Mouse (Mus musculus): ENCODE measurements around the gene Itih2. TPM values are rescaled to one million over a fixed set of nuclear protein-coding genes. Genes with fewer than 3 reads are reported as not detected.

Itih2 gene
- polyA plus RNA-seq, 1 experiment, result 0.44 TPM

DNA sequence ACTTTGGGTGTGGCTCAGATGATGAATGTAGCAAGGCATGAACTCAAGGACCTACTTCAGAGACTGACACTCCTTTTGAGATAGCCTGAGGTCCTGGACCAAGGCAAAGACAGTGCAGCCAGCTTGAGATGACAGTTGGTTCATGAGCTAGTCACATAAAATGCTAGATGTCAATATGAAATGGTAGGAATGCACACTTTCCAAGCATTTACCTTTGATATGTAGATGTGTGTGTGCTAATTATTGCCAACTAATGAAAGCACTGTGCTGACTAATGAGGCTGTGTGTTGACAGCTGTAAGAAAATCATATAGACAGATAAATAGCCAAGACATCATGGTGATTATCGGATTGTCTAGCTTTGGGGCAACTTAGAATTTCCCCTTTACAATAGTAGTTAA lies 932 bp upstream of the Itih2 start:
- Histone ChIP-seq H3K27ac (replicated peaks; ENCODE audit: low read depth, low read length) (no peak overlapping the region), H3K4me1 (ENCODE audit: control insufficient read depth, insufficient read depth, insufficient read length, low read length) (no peaks in the 10 kb centered on the region), H3K4me3 (ENCODE audit: insufficient read depth, low read depth, low read length) (no peak overlapping the region)

GRCm38 (mm10) chr2:10130341-10130990 lies 730 bp downstream of the Itih2 start:
- Histone ChIP-seq H3K27ac (replicated peaks; ENCODE audit: low read depth, low read length) (no peak overlapping the region), H3K4me3 (ENCODE audit: insufficient read depth, low read depth, low read length) (no peak overlapping the region), H3K4me1 (ENCODE audit: control insufficient read depth, insufficient read depth, insufficient read length, low read length) (no peaks in the 10 kb centered on the region)

GRCm38 (mm10) chr2:10128571-10128970 lies 2.6 kb downstream of the Itih2 start:
- Histone ChIP-seq H3K4me1 (ENCODE audit: control insufficient read depth, insufficient read depth, insufficient read length, low read length) (no peaks in the 10 kb centered on the region), H3K27ac (replicated peaks; ENCODE audit: low read depth, low read length) (no peak overlapping the region), H3K4me3 (ENCODE audit: insufficient read depth, low read depth, low read length) (no peak overlapping the region)

- H3K4me1 ChIP-seq (ENCODE audit: control insufficient read depth, insufficient read depth, insufficient read length, low read length), result no peaks in the 10 kb centered on the region
- no peak overlapping the region for H3K27ac ChIP-seq (replicated peaks; ENCODE audit: low read depth, low read length)
- no peak overlapping the region for H3K4me3 ChIP-seq (ENCODE audit: insufficient read depth, low read depth, low read length)
Observed at GRCm38 (mm10) chr2:10127471-10127870, 3.7 kb downstream of the Itih2 start.

GRCm38 (mm10) chr2:10126122-10126521 lies 5.1 kb downstream of the Itih2 start:
- Histone ChIP-seq H3K4me3 (ENCODE audit: insufficient read depth, low read depth, low read length) (no peak overlapping the region), H3K27ac (replicated peaks; ENCODE audit: low read depth, low read length) (no peak overlapping the region), H3K4me1 (ENCODE audit: control insufficient read depth, insufficient read depth, insufficient read length, low read length) (no peaks in the 10 kb centered on the region)

- Histone ChIP-seq H3K27ac (replicated peaks; ENCODE audit: low read depth, low read length) (no peak overlapping the region), H3K4me1 (ENCODE audit: control insufficient read depth, insufficient read depth, insufficient read length, low read length) (no peaks in the 10 kb centered on the region), H3K4me3 (ENCODE audit: insufficient read depth, low read depth, low read length) (no peak overlapping the region)
Observed at GRCm38 (mm10) chr2:10121826-10122225, 9.4 kb downstream of the Itih2 start.

GRCm38 (mm10) chr2:10119276-10119675 lies 11.9 kb downstream of the Itih2 start:
- Histone ChIP-seq H3K27ac (replicated peaks; ENCODE audit: low read depth, low read length) (no peak overlapping the region), H3K4me1 (ENCODE audit: control insufficient read depth, insufficient read depth, insufficient read length, low read length) (no peaks in the 10 kb centered on the region), H3K4me3 (ENCODE audit: insufficient read depth, low read depth, low read length) (no peak overlapping the region)

- Histone ChIP-seq H3K27ac (replicated peaks; ENCODE audit: low read depth, low read length) (no peak overlapping the region), H3K4me1 (ENCODE audit: control insufficient read depth, insufficient read depth, insufficient read length, low read length) (no peaks in the 10 kb centered on the region), H3K4me3 (ENCODE audit: insufficient read depth, low read depth, low read length) (no peak overlapping the region)
Observed at GRCm38 (mm10) chr2:10118751-10119150, 12.4 kb downstream of the Itih2 start.

GRCm38 (mm10) chr2:10108535-10109189 lies 22.5 kb downstream of the Itih2 start:
- Histone ChIP-seq H3K27ac (replicated peaks; ENCODE audit: low read depth, low read length) (no peak overlapping the region), H3K4me1 (ENCODE audit: control insufficient read depth, insufficient read depth, insufficient read length, low read length) (no peaks in the 10 kb centered on the region), H3K4me3 (ENCODE audit: insufficient read depth, low read depth, low read length) (no peak overlapping the region)

- Histone ChIP-seq H3K4me3 (ENCODE audit: insufficient read depth, low read depth, low read length) (no peak overlapping the region), H3K4me1 (ENCODE audit: control insufficient read depth, insufficient read depth, insufficient read length, low read length) (no peaks in the 10 kb centered on the region), H3K27ac (replicated peaks; ENCODE audit: low read depth, low read length) (no peak overlapping the region)
Observed at GRCm38 (mm10) chr2:10101180-10101579, 30.0 kb downstream of the Itih2 start.

DNA sequence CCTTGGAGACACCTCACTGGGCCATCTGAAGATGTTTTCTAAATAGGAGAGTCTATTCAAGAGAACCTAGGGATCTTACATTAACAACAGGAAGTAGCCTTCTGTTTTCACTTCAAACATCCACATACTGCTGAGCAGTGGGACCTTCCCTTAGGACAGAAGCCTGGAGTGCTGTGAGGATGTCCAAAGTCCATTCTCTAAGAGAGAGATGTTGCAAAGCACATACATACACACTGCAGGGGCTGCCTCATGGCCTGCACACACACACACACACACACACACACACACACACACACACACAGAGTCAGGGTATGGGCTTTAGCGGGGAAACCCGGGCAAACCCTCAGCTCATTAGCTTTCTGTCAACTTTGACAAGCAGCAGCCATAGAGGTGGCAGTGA lies 30.7 kb downstream of the Itih2 start:
- no peak overlapping the region for H3K27ac ChIP-seq (replicated peaks; ENCODE audit: low read depth, low read length)
- no peaks in the 10 kb centered on the region for H3K4me1 ChIP-seq (ENCODE audit: control insufficient read depth, insufficient read depth, insufficient read length, low read length)
- no peak overlapping the region for H3K4me3 ChIP-seq (ENCODE audit: insufficient read depth, low read depth, low read length)

GRCm38 (mm10) chr2:10098598-10099215 lies 32.5 kb downstream of the Itih2 start:
- no peaks in the 10 kb centered on the region for H3K4me1 ChIP-seq (ENCODE audit: control insufficient read depth, insufficient read depth, insufficient read length, low read length)
- H3K27ac ChIP-seq (replicated peaks; ENCODE audit: low read depth, low read length), result no peak overlapping the region
- H3K4me3 ChIP-seq (ENCODE audit: insufficient read depth, low read depth, low read length), result no peak overlapping the region

- Histone ChIP-seq H3K27ac (replicated peaks; ENCODE audit: low read depth, low read length) (no peak overlapping the region), H3K4me3 (ENCODE audit: insufficient read depth, low read depth, low read length) (no peak overlapping the region), H3K4me1 (ENCODE audit: control insufficient read depth, insufficient read depth, insufficient read length, low read length) (no peaks in the 10 kb centered on the region)
Observed at GRCm38 (mm10) chr2:10094327-10095100, 36.7 kb downstream of the Itih2 start.

DNA sequence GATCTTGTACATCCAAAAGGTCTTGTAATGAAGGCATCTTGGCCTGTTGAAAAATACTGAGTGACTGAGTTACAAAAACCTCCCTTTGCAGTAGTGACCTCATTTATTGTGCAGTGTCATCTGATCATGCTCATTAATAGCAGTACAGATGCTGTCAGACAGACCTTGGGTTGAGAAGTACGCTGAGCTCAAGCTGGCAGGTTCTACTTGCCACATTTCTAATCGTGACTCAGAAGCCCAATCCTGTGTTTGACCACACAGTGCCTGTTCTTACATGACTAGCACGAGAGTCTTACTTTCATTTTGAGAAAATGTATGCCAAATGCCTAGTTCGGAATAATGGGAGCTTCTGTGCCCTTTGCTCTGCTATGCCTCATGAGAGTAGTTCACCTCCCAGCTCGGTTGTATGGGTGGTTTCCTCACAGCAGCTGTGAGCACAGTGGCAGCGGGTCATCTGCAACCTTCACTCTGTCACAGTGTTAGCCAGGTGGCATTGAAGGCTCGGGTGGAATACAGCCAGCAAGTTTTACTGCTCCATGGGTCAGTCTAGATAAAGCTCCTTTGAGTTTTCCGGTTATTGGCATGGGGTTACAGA lies 43.8 kb downstream of the Itih2 start:
- no peak overlapping the region for H3K4me3 ChIP-seq (ENCODE audit: insufficient read depth, low read depth, low read length)
- no peak overlapping the region for H3K27ac ChIP-seq (replicated peaks; ENCODE audit: low read depth, low read length)
- 0 out of 2 replicates have a peak, but pooled peaks cover 5% of the 10 kb centered on the region for H3K4me1 ChIP-seq (ENCODE audit: control insufficient read depth, insufficient read depth, insufficient read length, low read length)

DNA sequence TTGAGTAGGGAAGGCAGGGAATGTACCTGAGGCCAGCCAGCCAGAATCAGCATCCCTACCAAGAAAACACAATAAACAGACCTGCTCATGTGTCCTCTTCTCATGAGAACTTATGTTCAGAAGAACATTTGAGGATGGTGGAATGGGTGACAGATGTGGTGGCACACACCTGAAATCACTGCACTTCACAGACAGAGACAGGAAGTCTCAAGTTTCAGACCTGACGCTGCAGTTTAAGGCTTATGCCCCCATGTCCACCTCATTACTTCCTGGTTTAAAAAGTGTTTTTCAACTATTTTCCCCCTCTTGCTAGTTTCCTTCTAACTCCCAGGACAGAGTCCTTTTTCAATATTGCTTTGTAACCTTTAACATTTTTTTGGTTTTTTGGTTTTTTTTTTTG lies 48.5 kb downstream of the Itih2 start:
- H3K4me3 ChIP-seq (ENCODE audit: insufficient read depth, low read depth, low read length), result no peak overlapping the region
- peaks cover 15% of the 10 kb centered on the region for H3K4me1 ChIP-seq (ENCODE audit: control insufficient read depth, insufficient read depth, insufficient read length, low read length)
- no peak overlapping the region for H3K27ac ChIP-seq (replicated peaks; ENCODE audit: low read depth, low read length)

Data from brown adipose tissue, adult 24 weeks (tissue).